Mouse (Mus musculus): ENCODE data around the gene Pdzd11. TPM values are rescaled to one million over a fixed set of nuclear protein-coding genes. Genes with fewer than 3 reads are reported as not detected.
A peak's percentile ranks its signal among the peaks of the same experiment; 100 is the strongest.

The Pdzd11 gene
- 101 and 117 TPM in 2 replicates for polyA plus RNA-seq (2015; fragmentation: Nextera tagmentation; extraction: Ambion mirVana)

- WGBS, result 20% methylated on average over 62 of the region's 62 CpGs
- Histone ChIP-seq H3K4me1 (replicated peaks; ENCODE audit: control insufficient read depth, insufficient read depth, low read length) (peaks cover 12% of the 10 kb centered on the region), H3K9me3 (ENCODE audit: control insufficient read depth, low read length) (no peaks in the 10 kb centered on the region), H3K9ac (replicated peaks; ENCODE audit: low read depth, low read length) (peak within 1 kb of the TSS; percentile 69), H3K36me3 (ENCODE audit: control insufficient read depth, insufficient read depth) (no peaks in the 10 kb centered on the region), H3K27me3 (replicated peaks; ENCODE audit: control insufficient read depth, insufficient read depth, low read length) (no peaks in the 10 kb centered on the region), H3K4me2 (ENCODE audit: low read length) (peak within 1 kb of the TSS; percentile 74), H3K27ac (ENCODE audit: low read length) (peak within 1 kb of the TSS; percentile 39), H3K4me3 (replicated peaks; ENCODE audit: low read length) (peak within 1 kb of the TSS; percentile 57)
- peak; percentile 100 for ATAC-seq
Measured at GRCm38 (mm10) chrX:100625802-100626793, at the start of gene Pdzd11. Pdzd11 (minus strand) TSS chrX:100626568.

GRCm38 (mm10) chrX:100664825-100665224 is 38.5 kb upstream of the Pdzd11 start:
- H3K36me3 ChIP-seq (ENCODE audit: control insufficient read depth, insufficient read depth), result no peaks in the 10 kb centered on the region
- H3K4me3 ChIP-seq (replicated peaks; ENCODE audit: low read length), result no peak overlapping the region
- WGBS, result 95% methylated on average over 2 of the region's 2 CpGs
- no peak overlapping the region for H3K27ac ChIP-seq (ENCODE audit: low read length)
- H3K9ac ChIP-seq (replicated peaks; ENCODE audit: low read depth, low read length), result no peak overlapping the region
- ATAC-seq, result no peak
- H3K4me2 ChIP-seq (ENCODE audit: low read length), result no peak overlapping the region
- no peaks in the 10 kb centered on the region for H3K9me3 ChIP-seq (ENCODE audit: control insufficient read depth, low read length)
- no peaks in the 10 kb centered on the region for H3K27me3 ChIP-seq (replicated peaks; ENCODE audit: control insufficient read depth, insufficient read depth, low read length)
- no peaks in the 10 kb centered on the region for H3K4me1 ChIP-seq (replicated peaks; ENCODE audit: control insufficient read depth, insufficient read depth, low read length)

DNA sequence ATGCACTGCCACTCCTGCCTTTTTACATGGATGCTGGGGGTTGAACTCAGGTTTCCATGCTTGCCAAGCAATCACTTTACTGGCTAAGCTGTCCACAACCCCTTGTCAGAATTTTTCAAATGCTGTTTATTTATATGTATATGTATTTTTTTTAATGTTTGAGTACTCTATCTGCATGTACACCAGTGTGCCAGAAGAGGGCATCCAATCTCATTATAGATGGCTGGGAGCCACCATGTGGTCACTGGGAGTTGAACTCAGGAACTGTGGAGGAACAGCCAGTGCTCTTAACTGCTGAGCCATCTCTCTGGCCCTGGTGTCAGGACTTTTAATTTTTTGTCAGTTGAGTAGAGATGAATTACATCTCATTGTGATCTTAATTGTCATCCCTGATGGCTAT is 26.5 kb upstream of the Pdzd11 start:
- Histone ChIP-seq H3K9ac (replicated peaks; ENCODE audit: low read depth, low read length) (no peak overlapping the region), H3K27me3 (replicated peaks; ENCODE audit: control insufficient read depth, insufficient read depth, low read length) (no peaks in the 10 kb centered on the region), H3K27ac (ENCODE audit: low read length) (no peak overlapping the region), H3K9me3 (ENCODE audit: control insufficient read depth, low read length) (no peaks in the 10 kb centered on the region), H3K4me3 (replicated peaks; ENCODE audit: low read length) (no peak overlapping the region), H3K4me2 (ENCODE audit: low read length) (no peak overlapping the region), H3K36me3 (ENCODE audit: control insufficient read depth, insufficient read depth) (no peaks in the 10 kb centered on the region), H3K4me1 (replicated peaks; ENCODE audit: control insufficient read depth, insufficient read depth, low read length) (no peaks in the 10 kb centered on the region)
- no peak for ATAC-seq

- no peak overlapping the region for H3K4me3 ChIP-seq (replicated peaks; ENCODE audit: low read length)
- no peaks in the 10 kb centered on the region for H3K4me1 ChIP-seq (replicated peaks; ENCODE audit: control insufficient read depth, insufficient read depth, low read length)
- no peak for ATAC-seq
- H3K27me3 ChIP-seq (replicated peaks; ENCODE audit: control insufficient read depth, insufficient read depth, low read length), result no peaks in the 10 kb centered on the region
- no peak overlapping the region for H3K27ac ChIP-seq (ENCODE audit: low read length)
- WGBS, result 94% methylated on average over 8 of the region's 8 CpGs
- no peaks in the 10 kb centered on the region for H3K9me3 ChIP-seq (ENCODE audit: control insufficient read depth, low read length)
- H3K4me2 ChIP-seq (ENCODE audit: low read length), result no peak overlapping the region
- no peaks in the 10 kb centered on the region for H3K36me3 ChIP-seq (ENCODE audit: control insufficient read depth, insufficient read depth)
- no peak overlapping the region for H3K9ac ChIP-seq (replicated peaks; ENCODE audit: low read depth, low read length)
Measured at GRCm38 (mm10) chrX:100638477-100638876, 12.1 kb upstream of the Pdzd11 start.

DNA sequence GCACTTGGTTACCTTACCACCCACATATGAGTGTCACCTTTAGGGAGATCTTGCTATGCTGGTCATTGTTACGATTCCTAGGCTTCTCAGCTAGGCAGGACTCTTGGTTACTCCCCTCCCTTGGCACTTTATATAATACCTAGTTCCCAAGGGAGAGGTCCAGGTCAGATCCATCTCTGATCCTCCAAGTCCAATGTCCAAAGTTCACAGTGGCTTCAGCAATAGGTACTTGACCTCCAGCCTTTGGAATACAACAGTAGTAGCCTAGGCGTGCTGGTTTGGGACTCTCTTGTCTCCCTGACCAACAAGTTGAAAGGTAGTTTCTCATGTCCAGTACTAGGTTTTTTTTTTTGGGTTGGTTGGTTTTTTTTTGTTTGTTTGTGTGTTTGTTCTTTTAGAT is 2.7 kb upstream of the Pdzd11 start:
- Histone ChIP-seq H3K36me3 (ENCODE audit: control insufficient read depth, insufficient read depth) (no peaks in the 10 kb centered on the region), H3K4me3 (replicated peaks; ENCODE audit: low read length) (no peak overlapping the region), H3K27ac (ENCODE audit: low read length) (no peak overlapping the region), H3K27me3 (replicated peaks; ENCODE audit: control insufficient read depth, insufficient read depth, low read length) (no peaks in the 10 kb centered on the region), H3K9me3 (ENCODE audit: control insufficient read depth, low read length) (no peaks in the 10 kb centered on the region), H3K9ac (replicated peaks; ENCODE audit: low read depth, low read length) (no peak overlapping the region), H3K4me2 (ENCODE audit: low read length) (no peak overlapping the region), H3K4me1 (replicated peaks; ENCODE audit: control insufficient read depth, insufficient read depth, low read length) (peaks cover 12% of the 10 kb centered on the region)
- WGBS, result 95% methylated on average over 2 of the region's 2 CpGs
- ATAC-seq, result no peak

GRCm38 (mm10) chrX:100625546-100625801 is 894 bp downstream of the Pdzd11 start, which contains the start of gene Kif4:
Kif4 (plus strand) TSS chrX:100625737.
- peak within 1 kb of the TSS; percentile 57 for H3K4me3 ChIP-seq (replicated peaks; ENCODE audit: low read length)
- ATAC-seq, result no peak
- peak within 1 kb of the TSS; percentile 74 for H3K4me2 ChIP-seq (ENCODE audit: low read length)
- no peaks in the 10 kb centered on the region for H3K27me3 ChIP-seq (replicated peaks; ENCODE audit: control insufficient read depth, insufficient read depth, low read length)
- H3K27ac ChIP-seq (ENCODE audit: low read length), result peak within 1 kb of the TSS; percentile 39
- no peaks in the 10 kb centered on the region for H3K9me3 ChIP-seq (ENCODE audit: control insufficient read depth, low read length)
- H3K36me3 ChIP-seq (ENCODE audit: control insufficient read depth, insufficient read depth), result no peaks in the 10 kb centered on the region
- H3K4me1 ChIP-seq (replicated peaks; ENCODE audit: control insufficient read depth, insufficient read depth, low read length), result peaks cover 12% of the 10 kb centered on the region
- 26% methylated on average over 3 of the region's 3 CpGs for WGBS
- H3K9ac ChIP-seq (replicated peaks; ENCODE audit: low read depth, low read length), result peak within 1 kb of the TSS; percentile 69

DNA sequence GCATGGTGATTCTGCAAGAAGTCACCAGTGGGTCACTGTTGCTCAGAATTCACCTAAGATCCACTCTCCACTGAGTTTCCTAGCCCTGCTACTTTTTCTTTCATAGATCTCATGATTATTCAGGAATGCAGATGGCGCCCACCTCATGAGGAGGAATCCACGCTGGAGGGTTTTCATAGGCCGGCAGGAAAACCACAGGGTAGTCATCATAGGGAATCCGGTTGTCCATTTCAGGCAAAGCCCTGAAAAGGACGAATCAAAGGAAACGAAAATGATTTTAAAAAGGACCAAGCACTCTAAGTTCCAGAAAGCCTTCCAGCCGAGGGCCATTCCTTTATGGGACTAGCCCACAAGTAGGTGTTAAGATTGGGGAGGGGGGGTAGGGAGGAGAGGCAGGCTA is 1.2 kb downstream of the Pdzd11 start:
- Histone ChIP-seq H3K27ac (ENCODE audit: low read length) (no peak overlapping the region), H3K9me3 (ENCODE audit: control insufficient read depth, low read length) (no peaks in the 10 kb centered on the region), H3K4me2 (ENCODE audit: low read length) (peak overlapping the region; percentile 52), H3K9ac (replicated peaks; ENCODE audit: low read depth, low read length) (peak overlapping the region; percentile 69), H3K27me3 (replicated peaks; ENCODE audit: control insufficient read depth, insufficient read depth, low read length) (no peaks in the 10 kb centered on the region), H3K4me3 (replicated peaks; ENCODE audit: low read length) (peak overlapping the region; percentile 57), H3K36me3 (ENCODE audit: control insufficient read depth, insufficient read depth) (no peaks in the 10 kb centered on the region), H3K4me1 (replicated peaks; ENCODE audit: control insufficient read depth, insufficient read depth, low read length) (peaks cover 12% of the 10 kb centered on the region)
- 36% methylated on average over 7 of the region's 7 CpGs for WGBS
- 0 out of 2 replicates have a peak, but pooled peaks have one; percentile 1 for ATAC-seq

DNA sequence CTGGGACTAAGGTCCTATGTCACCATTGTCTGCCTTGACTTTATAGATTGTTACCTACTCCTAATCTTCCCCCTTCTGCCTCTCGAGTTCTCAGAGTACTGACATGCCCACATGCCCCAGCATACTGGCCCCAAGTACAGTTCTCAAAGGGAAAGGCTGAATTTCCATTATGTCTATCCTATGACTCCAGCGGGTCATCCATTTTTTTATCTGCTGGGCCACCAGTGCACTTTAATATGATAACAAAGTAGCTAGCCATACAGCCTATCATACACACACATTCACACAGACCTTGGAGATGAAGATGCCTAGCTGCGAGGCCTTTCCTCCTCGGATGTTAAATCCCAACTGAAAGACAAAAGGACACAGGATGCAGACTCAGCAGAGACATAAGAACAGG is 2.1 kb downstream of the Pdzd11 start:
- no peak for ATAC-seq
- no peak overlapping the region for H3K4me2 ChIP-seq (ENCODE audit: low read length)
- no peak overlapping the region for H3K27ac ChIP-seq (ENCODE audit: low read length)
- 89% methylated on average over 4 of the region's 4 CpGs for WGBS
- no peak overlapping the region for H3K9ac ChIP-seq (replicated peaks; ENCODE audit: low read depth, low read length)
- H3K36me3 ChIP-seq (ENCODE audit: control insufficient read depth, insufficient read depth), result no peaks in the 10 kb centered on the region
- no peaks in the 10 kb centered on the region for H3K27me3 ChIP-seq (replicated peaks; ENCODE audit: control insufficient read depth, insufficient read depth, low read length)
- peaks cover 12% of the 10 kb centered on the region for H3K4me1 ChIP-seq (replicated peaks; ENCODE audit: control insufficient read depth, insufficient read depth, low read length)
- H3K9me3 ChIP-seq (ENCODE audit: control insufficient read depth, low read length), result no peaks in the 10 kb centered on the region
- H3K4me3 ChIP-seq (replicated peaks; ENCODE audit: low read length), result no peak overlapping the region

- H3K4me1 ChIP-seq (replicated peaks; ENCODE audit: control insufficient read depth, insufficient read depth, low read length), result peaks cover 9% of the 10 kb centered on the region
- H3K4me3 ChIP-seq (replicated peaks; ENCODE audit: low read length), result no peak overlapping the region
- ATAC-seq, result no peak
- 70% methylated on average over 2 of the region's 2 CpGs for WGBS
- no peaks in the 10 kb centered on the region for H3K9me3 ChIP-seq (ENCODE audit: control insufficient read depth, low read length)
- H3K4me2 ChIP-seq (ENCODE audit: low read length), result no peak overlapping the region
- no peak overlapping the region for H3K27ac ChIP-seq (ENCODE audit: low read length)
- no peaks in the 10 kb centered on the region for H3K27me3 ChIP-seq (replicated peaks; ENCODE audit: control insufficient read depth, insufficient read depth, low read length)
- H3K9ac ChIP-seq (replicated peaks; ENCODE audit: low read depth, low read length), result no peak overlapping the region
- H3K36me3 ChIP-seq (ENCODE audit: control insufficient read depth, insufficient read depth), result no peaks in the 10 kb centered on the region
Measured at GRCm38 (mm10) chrX:100621366-100621765, 5.0 kb downstream of the Pdzd11 start.
